Mouse (Mus musculus) erythroid progenitor cell, adult 5-6 weeks (primary cell): ENCODE data around the gene Fam117b. TPM values are rescaled to one million over a fixed set of nuclear protein-coding genes. Genes with fewer than 3 reads are reported as not detected.

Source experiments
- ATAC-seq: replicated peaks from 2 replicates; pipeline ENCODE4 v1.8.0; 2016; ENCODE audit warnings: moderate number of reproducible peaks, mild to moderate bottlenecking, moderate TSS enrichment, inconsistent platforms; ENCODE audit not compliant: poor library complexity, low FRiP score, severe bottlenecking
- total RNA-seq, 2 experiments: library from RNA; stranded (forward) in 1 of 2; stranded (reverse) in 1 of 2; fragments of 150-400 nt in 1 of 2; fragments of 186-747, 209-891 nt in 1 of 2; gene quantifications; 2 replicates each; pipeline versions ENCODE4 v1.2.3 to v1.2.4; 2015 to 2017; ENCODE audit warnings: low replicate concordance in 2 of 2

The Fam117b gene
- total RNA-seq (2015; ENCODE audit: low replicate concordance) (5.9 and 6.8 TPM in 2 replicates), total RNA-seq (2017; ENCODE audit: low replicate concordance) (3.4 and 5.9 TPM in 2 replicates)

DNA sequence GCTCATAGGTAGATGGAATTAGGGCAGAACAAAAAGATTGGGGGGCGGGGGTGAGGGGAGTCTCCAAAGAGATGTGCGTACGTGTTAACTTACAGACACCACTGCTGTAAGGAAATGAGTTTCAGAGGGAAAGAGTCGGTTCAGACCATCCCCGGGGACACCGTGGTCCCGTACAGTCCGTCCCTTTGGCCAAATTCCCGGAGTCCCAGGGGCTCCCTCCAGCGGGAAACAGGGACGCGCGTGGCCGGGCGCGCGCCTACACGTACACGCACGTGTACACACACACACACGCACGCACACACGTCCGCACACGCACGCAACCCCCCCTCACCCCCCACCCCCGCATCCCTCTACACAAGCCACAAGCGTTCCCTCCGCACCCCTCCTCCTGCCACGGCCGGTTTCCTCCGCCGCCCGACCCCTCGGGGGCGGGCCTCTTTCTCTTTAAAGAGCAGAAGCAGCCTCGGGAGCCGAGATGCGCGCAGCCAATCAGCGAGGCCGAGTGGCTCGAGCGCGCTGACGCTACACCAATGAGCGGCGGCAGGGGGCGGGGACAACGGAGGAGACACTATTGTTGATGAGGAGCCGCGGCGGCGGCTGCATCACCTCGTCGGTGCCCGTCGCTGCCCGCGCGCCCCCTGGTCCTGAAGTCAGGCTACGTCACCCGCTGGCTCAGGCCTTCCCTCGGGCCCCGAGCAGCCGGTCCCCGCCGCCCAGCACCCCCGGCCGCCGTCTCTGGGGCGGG is at the start of gene Fam117b:
Gene Fam117b (plus strand): TSS at position 594 of the 745 bp plus-strand sequence.
- ATAC-seq: peak; percentile 99

DNA sequence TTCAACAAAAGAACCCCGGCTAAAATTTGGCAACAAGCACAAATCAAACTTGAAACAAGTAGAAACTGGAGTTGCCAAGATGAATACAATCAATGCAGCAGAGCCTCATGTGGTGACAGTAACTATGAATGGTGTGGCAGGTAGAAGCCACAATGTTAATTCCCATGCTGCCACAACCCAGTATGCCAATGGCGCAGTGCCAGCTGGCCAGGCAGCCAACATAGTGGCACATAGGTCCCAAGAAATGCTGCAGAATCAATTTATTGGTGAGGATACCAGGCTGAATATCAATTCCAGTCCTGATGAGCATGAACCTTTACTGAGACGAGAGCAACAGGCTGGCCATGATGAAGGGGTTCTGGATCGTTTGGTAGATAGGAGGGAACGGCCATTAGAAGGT is 44.8 kb upstream of the Fam117b start:
- ATAC-seq: no peak

DNA sequence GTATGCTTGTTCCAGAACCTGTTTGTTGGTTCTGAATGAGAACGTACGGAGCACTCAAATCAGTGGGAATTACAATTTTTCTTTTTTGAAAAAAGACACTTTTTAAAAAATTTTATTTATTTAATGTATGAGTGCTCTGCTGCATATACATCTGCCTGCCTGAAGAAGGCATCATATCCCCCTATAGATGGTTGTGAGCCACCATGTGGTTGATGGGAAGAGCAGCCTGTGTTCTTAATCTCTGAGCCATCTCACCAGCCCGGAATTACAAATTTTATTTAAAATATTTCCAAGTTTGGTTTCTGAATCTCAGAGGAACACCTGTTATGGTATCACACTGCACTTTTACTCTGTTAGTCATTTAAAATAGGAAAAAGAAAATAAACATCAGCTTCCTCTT is 38.8 kb upstream of the Fam117b start:
- no peak for ATAC-seq

DNA sequence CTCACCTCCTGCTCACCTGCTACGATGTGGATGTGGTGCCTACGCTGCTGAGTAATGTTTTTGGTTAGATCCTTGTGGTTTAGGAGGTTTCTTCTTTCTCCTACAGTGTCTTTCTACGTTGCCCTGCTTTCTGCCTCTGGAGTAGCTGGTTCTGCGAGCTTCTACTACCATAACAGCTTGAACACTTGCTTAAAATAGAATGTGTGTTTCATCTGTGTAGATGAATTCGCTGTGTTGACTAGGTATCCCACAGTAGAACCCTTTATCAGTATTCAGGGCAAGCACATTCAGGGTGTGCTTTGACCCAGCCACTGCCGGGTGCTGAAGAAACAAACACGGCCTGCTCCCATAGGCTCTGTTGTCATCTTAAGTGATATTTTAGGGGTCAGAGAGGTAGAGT is 34.7 kb upstream of the Fam117b start:
- ATAC-seq: no peak

DNA sequence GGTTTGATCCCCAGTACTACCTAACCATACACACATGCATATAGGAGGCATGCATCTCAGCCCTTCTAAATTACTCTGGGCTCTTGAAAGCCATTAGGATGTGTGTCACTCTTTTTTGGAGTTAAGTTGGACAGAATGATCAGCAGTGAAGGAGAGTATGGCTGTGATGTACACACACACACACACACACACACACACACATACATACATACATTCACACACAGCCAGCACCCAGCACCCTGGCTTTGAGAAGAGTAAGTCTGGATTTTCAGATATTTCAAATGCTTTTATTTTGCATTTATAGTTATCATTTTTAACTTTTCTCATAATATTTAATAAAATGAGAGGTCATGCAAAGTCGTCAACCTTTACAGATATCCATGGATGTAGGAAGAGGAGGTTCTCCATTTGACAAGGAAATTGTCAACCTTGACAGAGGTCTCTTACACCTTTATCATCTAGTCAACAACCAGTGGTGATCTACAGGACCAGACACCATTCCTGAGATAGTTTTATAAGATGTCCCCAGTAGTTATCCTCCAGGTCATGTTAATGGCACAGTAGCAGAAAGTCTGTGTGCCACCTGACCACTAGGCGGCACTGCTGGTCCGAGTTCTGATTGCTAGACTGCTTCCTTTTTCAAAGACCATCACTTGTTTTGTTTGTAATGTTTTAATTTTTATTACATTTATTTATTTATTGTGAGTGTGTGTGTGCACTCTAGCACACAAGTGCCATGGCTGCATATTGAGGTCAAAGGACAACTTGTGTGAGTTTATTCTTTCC is 29.3 kb upstream of the Fam117b start:
- peak; percentile 72; the same call in 1 of the 2 replicates for ATAC-seq

DNA sequence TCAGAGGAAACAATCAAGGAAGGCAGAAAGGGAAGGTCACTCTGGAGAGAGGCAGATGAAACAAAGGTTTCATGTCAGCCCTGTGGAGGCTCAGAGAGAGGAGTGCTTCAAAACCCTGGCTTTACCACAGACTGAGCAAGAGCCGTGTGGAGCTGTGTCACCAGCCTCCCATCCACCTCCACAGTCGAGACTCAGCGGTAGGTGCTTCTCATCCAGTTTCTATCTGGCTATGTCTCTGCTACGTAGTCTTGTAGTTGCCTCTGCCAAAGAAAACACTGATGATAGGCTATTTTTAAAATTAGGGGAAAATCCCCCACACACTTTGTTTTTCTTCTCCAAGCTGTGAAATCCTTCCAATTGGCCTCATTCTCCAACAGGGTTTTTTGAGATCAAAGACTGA is 25.9 kb upstream of the Fam117b start:
- no peak for ATAC-seq

DNA sequence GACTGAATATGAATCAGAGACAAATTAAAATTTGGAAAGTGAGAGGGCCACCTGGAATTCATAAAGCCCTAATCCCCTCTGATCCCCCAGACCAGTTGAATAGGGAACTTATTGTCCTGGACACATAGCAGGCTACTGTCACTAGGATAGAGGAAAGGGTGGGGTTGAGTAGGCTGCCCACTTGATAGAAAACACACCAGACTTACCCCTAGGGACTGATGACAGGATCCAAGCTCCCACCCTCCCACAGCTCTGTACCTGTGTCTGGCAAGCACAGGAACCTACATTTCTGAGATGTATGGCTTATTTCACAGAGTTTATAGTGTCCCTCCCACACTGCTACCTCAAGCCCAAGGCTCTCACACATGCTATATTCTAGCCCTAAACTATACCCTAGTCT is 24.8 kb upstream of the Fam117b start:
- ATAC-seq: no peak

DNA sequence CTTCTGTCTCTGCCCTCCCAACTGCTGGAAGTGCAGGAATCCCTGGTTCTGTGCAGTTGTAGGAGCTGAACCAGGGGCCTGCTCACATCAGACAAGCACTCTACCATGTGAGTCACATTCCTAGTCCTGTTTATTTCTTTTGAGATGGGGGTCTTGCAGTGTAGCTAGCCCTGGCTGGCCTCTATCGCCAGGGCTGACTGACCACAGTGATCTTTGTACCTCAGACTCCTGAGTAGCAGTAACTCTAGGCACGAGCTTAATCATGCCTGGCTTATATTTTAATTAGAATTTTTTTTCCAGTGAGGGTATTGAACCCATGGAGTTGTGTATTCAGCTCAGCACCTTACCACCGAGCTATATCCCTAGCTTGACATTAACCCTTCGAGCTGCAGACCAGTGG is 21.6 kb upstream of the Fam117b start:
- no peak for ATAC-seq

DNA sequence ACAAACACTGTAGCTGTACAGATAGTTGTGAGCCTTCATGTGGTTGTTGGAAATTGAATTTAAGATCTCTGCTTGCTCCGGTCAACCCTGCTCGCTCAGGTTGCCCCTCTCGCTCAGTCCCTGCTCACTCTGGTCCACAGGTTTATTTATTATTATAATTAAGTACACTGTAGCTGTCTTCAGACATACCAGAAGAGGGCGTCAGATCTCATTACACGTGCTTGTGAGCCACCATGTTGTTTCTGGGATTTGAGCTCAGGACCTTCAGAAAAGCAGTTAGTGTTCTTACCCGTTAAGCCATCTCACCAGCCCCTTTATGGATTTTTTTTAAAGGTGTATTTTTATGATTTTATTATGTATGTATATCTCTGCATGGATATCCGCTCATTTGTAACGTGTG is 20.0 kb upstream of the Fam117b start:
- ATAC-seq: no peak

DNA sequence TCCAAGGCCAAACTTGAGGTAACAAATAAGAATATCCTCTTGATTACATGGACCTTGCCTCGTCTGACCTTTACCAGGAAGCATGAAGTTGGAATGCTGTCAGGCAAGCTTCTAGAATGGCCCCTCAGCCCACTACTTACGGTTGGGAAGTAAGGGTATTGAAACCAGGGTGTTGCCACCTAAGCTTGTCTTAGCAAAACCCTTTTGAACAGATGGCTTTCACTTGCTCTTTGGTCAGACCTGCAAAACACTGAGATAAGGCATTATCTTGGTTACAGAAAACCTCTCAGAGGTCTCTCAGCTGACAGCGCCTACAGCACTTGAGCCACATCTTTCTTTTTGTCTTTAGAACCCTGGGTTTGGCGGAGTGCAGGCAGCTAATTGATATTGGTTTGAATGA is 18.8 kb upstream of the Fam117b start:
- peak; percentile 44; the same call in 1 of the 2 replicates for ATAC-seq

DNA sequence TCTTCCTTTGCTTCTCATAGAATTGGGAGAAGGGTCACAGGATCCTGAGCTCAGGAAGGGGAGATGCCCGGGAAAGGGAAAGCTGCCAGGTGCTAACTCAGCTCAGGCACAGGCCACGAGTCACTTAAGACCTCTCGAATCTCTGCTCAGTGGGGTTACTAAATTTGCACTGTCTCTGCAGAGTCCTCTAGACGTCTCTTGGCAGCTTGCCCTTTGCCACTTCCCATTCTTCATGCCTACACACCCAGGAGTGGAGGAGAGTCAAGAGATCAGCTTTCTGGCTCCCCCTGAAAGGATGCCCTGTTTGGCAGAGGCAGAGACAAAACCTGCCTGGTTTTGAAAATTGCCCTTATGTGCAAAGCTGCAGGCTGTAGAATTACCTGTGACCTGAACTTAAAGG is 17.4 kb upstream of the Fam117b start:
- no peak for ATAC-seq

DNA sequence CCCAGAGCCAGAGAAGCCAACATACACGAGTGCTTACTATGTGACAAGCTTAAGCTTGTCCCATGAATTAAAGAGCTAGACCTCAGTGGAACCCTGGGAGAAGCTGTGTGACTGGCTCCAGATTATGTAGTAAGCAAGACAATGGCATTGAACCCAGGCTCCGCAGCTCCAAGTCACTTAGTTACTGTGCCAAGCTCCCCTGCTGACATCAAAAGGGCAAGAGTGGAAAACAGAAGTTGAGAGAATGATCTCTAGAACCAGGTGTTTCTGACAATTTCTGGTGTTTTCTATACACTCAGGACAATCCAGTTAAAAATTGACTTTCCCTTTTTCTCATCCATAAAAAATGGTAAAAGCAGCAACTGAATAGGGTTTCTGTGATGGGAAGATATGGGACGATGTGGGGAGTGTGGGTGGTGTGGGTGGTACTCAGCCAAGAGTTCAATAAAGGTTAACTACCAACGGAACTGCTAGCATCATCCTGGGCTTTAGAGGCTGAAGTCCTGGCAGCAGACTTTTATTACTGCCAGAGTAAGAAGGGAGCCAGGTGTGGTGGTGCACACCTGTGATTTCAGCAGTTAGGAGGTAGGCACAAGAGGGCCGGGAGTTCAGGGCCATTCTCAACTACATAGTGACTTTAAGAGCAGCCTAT is 15.5 kb upstream of the Fam117b start:
- ATAC-seq: no peak

DNA sequence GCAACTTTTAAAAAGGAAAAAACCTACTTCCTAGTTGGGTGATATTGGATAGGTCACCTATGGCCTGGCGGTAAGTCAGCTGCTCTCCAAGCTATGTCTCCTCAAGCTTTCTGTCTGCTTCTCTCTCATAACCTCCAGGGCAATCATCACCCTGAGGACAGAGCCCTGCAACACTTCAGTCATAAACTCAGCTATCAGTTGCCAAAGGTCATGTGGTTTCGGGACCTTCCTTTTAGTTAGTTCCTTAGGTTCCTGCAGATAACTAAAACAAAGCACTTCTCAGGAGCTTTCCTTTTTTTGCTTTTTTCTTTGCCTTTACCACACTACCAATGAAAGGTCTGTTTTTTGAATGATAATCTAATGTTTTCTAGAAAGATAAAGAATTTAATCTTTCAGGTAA is 13.1 kb upstream of the Fam117b start:
- ATAC-seq: no peak

DNA sequence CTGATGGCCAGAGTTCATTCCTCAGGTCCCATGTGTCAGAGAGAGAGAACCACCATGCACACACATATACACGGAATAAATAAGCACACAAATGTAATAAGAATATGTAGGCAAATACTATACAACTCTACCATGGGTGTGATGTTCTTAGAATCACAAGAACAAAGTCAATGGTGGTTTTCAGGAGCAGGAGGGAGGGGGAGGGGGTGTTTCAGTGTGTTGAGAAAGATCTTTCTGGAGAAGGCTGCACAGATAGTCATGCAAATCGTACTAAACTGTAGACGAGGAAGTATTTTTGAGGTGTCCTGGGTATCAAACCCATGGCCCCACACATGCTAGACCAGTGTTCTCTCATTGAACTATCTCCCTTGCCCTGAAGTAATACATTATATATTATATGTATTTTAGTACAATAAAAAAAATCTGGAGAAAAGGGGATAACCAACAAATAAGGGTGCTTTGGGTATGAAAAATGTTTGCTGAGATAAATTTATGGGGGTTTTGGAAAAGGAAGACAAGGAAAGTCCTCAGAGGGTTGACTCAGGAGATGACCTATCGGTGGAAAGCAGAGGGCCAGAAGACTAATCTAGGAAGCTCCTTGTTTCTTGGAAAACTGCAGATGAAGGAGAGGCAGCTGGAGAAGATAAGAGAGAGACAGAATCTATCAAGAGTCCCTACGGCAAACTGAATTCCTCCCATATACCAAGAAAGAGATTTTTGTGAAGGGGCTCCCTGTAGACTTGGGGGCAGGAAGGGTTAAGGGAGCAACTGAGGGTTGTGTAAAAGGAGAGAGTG is 11.5 kb upstream of the Fam117b start:
- ATAC-seq: no peak

DNA sequence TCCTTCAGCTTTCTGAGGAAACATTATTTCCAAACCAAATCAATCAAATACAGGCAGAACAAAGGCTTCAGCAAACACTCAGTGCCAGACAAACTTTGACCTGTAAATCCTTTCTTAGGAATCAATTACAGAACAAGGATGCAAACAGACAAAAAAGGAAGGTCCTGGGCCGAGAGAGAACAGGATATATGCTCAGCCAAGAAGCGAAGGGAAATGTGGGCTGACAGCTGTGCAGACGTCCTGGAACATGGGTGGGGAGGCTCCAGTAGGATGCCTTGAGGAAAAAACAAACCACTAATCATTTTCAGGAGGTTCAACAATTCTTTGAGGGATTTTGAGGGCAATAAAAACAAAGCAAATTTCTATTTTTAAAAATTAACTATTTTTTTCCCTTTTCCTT is 10.2 kb upstream of the Fam117b start:
- ATAC-seq: no peak

DNA sequence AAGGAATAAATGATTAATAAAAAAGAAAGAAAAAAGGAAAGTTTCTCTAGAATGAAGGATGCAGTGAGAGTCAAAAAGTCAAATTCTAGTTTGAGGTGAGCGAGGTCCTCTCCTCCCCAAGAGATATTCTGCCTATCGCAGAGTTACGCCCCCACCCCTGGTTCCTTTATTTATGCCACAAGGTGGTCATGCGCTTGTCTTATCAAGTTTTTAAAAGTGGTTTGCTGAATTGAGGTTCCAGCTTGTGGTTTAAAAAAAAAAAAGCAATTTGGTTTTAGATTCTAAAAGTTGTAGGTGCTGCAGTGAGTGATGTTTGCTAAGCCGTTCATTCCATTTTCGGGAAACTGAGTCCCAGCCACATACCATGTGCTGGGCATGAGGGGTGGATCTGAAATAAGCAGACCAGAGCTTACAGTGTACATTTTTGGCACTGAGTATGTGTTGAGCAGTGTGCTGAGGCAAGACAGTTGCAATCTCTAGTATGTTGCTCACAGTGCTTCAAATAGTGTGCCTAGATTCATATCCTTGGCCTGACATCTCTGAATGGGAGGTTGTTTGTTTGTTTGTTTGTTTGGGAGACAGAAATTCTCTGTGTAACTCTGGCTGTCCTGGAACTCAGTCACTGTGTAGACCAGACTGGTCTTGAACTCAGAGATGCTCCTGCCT is 8.0 kb upstream of the Fam117b start:
- no peak for ATAC-seq

DNA sequence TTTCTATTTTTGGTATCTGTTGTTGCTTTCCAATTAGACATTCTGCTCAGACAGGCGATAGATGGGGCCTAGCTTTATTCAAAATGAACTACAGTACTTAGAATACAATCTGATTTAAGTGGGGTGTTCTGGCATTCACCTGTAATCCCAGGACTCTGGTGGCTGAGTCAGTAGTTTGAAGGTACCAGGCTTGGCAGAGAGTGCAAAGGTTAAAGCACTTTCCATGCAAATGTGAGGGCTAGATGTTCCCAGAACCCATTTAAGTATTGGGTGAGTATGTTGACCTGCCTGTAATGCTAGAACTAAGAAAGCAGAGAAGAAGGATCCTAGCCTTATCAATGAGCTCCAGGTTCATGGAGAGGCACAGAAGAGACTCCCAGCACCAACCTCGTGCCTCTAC is 6.9 kb upstream of the Fam117b start:
- no peak for ATAC-seq

DNA sequence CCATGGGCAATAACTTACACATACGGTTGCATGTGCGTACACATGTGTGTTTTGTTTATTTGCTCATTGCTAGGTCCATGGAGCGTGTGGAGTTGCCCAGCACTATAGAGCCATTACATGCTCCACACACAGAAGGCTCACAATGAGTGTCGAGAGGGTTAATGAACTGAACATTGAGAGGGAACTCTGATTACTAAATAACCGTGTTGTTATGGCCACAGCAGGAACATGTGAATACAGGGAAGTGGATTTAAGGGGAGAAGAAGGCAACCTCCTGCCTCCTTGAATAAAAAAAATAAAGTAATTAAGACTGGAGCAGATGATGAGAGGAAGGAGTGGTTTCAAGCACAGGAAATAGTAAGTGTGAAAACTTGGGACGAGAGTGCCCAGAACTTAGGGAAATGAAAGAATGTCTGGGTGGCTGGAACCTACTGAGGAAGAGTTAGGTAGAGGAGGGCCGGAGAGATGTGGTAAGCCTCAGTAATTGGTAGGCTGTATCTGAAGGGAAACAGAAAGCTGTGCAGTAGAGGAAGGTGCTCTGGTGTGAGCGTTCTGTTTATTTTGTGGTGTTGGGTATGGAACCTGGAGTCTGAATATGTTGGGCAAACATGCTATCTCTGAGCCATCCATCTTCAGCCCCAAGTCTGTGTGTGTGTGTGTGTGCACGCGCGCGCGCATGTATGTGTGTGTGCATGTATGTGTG is 5.8 kb upstream of the Fam117b start:
- ATAC-seq: no peak

DNA sequence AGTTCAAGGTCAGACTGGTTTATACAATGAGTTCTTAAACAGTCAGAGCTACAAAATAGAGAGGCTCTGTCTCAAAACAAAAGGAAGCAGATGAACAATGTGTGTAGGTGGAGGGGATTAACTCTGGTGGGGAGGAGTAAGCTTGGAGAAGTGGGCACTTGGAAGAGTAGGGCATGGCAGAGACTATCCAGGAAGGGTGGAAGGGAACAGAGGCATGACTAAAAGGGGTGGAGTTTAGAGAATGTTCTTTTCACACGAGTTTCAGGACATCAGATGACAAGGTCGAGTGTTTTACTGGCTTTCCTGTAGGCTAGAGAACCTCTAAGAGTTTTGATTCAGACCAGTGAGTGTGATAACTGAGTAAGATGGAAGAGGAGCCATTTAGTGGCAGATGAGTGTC is 5.1 kb upstream of the Fam117b start:
- no peak for ATAC-seq
